Mouse (Mus musculus): ENCODE data around the gene Btn1a1. TPM values are rescaled to one million over a fixed set of nuclear protein-coding genes. Genes with fewer than 3 reads are reported as not detected.

Gene Btn1a1
- total RNA-seq (2014; rRNA removed; ENCODE audit: low replicate concordance): 0.27 TPM in 1 of 2 replicates, not detected in the other
- polyA plus RNA-seq (2015; fragmentation: Nextera tagmentation; extraction: Ambion mirVana): 0.14 and 0.18 TPM in 2 replicates

- no peak for TF ChIP-seq EP300 (IDR thresholded peaks at IDR 0.05; ENCODE audit: low read depth)
- TF ChIP-seq CTCF (IDR thresholded peaks at IDR 0.05; ENCODE audit: low read depth): no peak
- H3K4me2 ChIP-seq (ENCODE audit: low read depth, low read length): peak within 1 kb of the TSS; percentile 77
- no peaks in the 10 kb centered on the region for H3K27me3 ChIP-seq (ENCODE audit: control insufficient read depth, insufficient read depth, low read length)
- no peak within 1 kb of the TSS for H3K27ac ChIP-seq (ENCODE audit: low read depth)
- 0 out of 2 replicates have a peak within 1 kb of the TSS, but pooled peaks have one; percentile 0 for H3K9ac ChIP-seq (replicated peaks; ENCODE audit: low read depth, low read length)
- DNase-seq (ENCODE audit: low spot score) (no peak), ATAC-seq (ENCODE audit: insufficient read depth, low read depth) (no peak)
- H3K9me3 ChIP-seq (replicated peaks; ENCODE audit: control insufficient read depth, low read length): no peaks in the 10 kb centered on the region
- no peaks in the 10 kb centered on the region for H3K36me3 ChIP-seq (replicated peaks; ENCODE audit: control insufficient read depth, insufficient read depth, low read length)
- WGBS: 5% methylated on average over 7 of the region's 7 CpGs
- peaks cover 17% of the 10 kb centered on the region for H3K4me1 ChIP-seq (ENCODE audit: control insufficient read depth, insufficient read depth)
- peak within 1 kb of the TSS; percentile 59 for H3K4me3 ChIP-seq (ENCODE audit: low read depth, low read length)
Measured at GRCm38 (mm10) chr13:23465600-23466109, at the start of gene Btn1a1. Gene Btn1a1, minus strand, starts transcription at chr13:23465901.

GRCm38 (mm10) chr13:23515281-23515680 lies 49.6 kb upstream of the Btn1a1 start:
- H3K4me3 ChIP-seq (ENCODE audit: low read depth, low read length): no peak overlapping the region
- no peaks in the 10 kb centered on the region for H3K9me3 ChIP-seq (replicated peaks; ENCODE audit: control insufficient read depth, low read length)
- no peak overlapping the region for H3K9ac ChIP-seq (replicated peaks; ENCODE audit: low read depth, low read length)
- H3K27me3 ChIP-seq (ENCODE audit: control insufficient read depth, insufficient read depth, low read length): no peaks in the 10 kb centered on the region
- TF ChIP-seq CTCF (IDR thresholded peaks at IDR 0.05; ENCODE audit: low read depth) (no peak), EP300 (IDR thresholded peaks at IDR 0.05; ENCODE audit: low read depth) (no peak)
- H3K36me3 ChIP-seq (replicated peaks; ENCODE audit: control insufficient read depth, insufficient read depth, low read length): no peaks in the 10 kb centered on the region
- no peak for ATAC-seq (ENCODE audit: insufficient read depth, low read depth)
- H3K4me2 ChIP-seq (ENCODE audit: low read depth, low read length): no peak overlapping the region
- no peaks in the 10 kb centered on the region for H3K4me1 ChIP-seq (ENCODE audit: control insufficient read depth, insufficient read depth)
- no peak for DNase-seq (ENCODE audit: low spot score)
- 78% methylated on average over 5 of the region's 5 CpGs for WGBS
- no peak overlapping the region for H3K27ac ChIP-seq (ENCODE audit: low read depth)

- DNase-seq (ENCODE audit: low spot score) (no peak), ATAC-seq (ENCODE audit: insufficient read depth, low read depth) (no peak)
- H3K27ac ChIP-seq (ENCODE audit: low read depth): no peak overlapping the region
- no peaks in the 10 kb centered on the region for H3K4me1 ChIP-seq (ENCODE audit: control insufficient read depth, insufficient read depth)
- H3K9me3 ChIP-seq (replicated peaks; ENCODE audit: control insufficient read depth, low read length): no peaks in the 10 kb centered on the region
- no peak overlapping the region for H3K4me3 ChIP-seq (ENCODE audit: low read depth, low read length)
- WGBS: 84% methylated on average over 1 of the region's 1 CpGs
- H3K36me3 ChIP-seq (replicated peaks; ENCODE audit: control insufficient read depth, insufficient read depth, low read length): no peaks in the 10 kb centered on the region
- TF ChIP-seq CTCF (IDR thresholded peaks at IDR 0.05; ENCODE audit: low read depth): no peak
- no peak for TF ChIP-seq EP300 (IDR thresholded peaks at IDR 0.05; ENCODE audit: low read depth)
- H3K27me3 ChIP-seq (ENCODE audit: control insufficient read depth, insufficient read depth, low read length): no peaks in the 10 kb centered on the region
- H3K4me2 ChIP-seq (ENCODE audit: low read depth, low read length): no peak overlapping the region
- H3K9ac ChIP-seq (replicated peaks; ENCODE audit: low read depth, low read length): no peak overlapping the region
Measured at GRCm38 (mm10) chr13:23513517-23513916, 47.8 kb upstream of the Btn1a1 start.

GRCm38 (mm10) chr13:23510127-23510526 lies 44.4 kb upstream of the Btn1a1 start:
- Histone ChIP-seq H3K9ac (replicated peaks; ENCODE audit: low read depth, low read length) (no peak overlapping the region), H3K4me2 (ENCODE audit: low read depth, low read length) (no peak overlapping the region), H3K9me3 (replicated peaks; ENCODE audit: control insufficient read depth, low read length) (no peaks in the 10 kb centered on the region), H3K4me1 (ENCODE audit: control insufficient read depth, insufficient read depth) (0 out of 2 replicates have a peak, but pooled peaks cover 5% of the 10 kb centered on the region), H3K27ac (ENCODE audit: low read depth) (no peak overlapping the region), H3K4me3 (ENCODE audit: low read depth, low read length) (no peak overlapping the region), H3K27me3 (ENCODE audit: control insufficient read depth, insufficient read depth, low read length) (no peaks in the 10 kb centered on the region), H3K36me3 (replicated peaks; ENCODE audit: control insufficient read depth, insufficient read depth, low read length) (no peaks in the 10 kb centered on the region)
- no peak for DNase-seq (ENCODE audit: low spot score)
- ATAC-seq (ENCODE audit: insufficient read depth, low read depth): no peak
- 30% methylated on average over 1 of the region's 1 CpGs for WGBS
- TF ChIP-seq CTCF (IDR thresholded peaks at IDR 0.05; ENCODE audit: low read depth) (no peak), EP300 (IDR thresholded peaks at IDR 0.05; ENCODE audit: low read depth) (no peak)

GRCm38 (mm10) chr13:23506819-23507515 lies 41.3 kb upstream of the Btn1a1 start:
- H3K4me2 ChIP-seq (ENCODE audit: low read depth, low read length): no peak overlapping the region

More at GRCm38 (mm10) chr13:23506819-23507515, 41.3 kb upstream of the Btn1a1 start:
- no peaks in the 10 kb centered on the region for H3K36me3 ChIP-seq (replicated peaks; ENCODE audit: control insufficient read depth, insufficient read depth, low read length)
- H3K9me3 ChIP-seq (replicated peaks; ENCODE audit: control insufficient read depth, low read length): no peaks in the 10 kb centered on the region
- H3K4me3 ChIP-seq (ENCODE audit: low read depth, low read length): no peak overlapping the region
- 0 out of 2 replicates have a peak, but pooled peaks cover 13% of the 10 kb centered on the region for H3K4me1 ChIP-seq (ENCODE audit: control insufficient read depth, insufficient read depth)
- no peak overlapping the region for H3K9ac ChIP-seq (replicated peaks; ENCODE audit: low read depth, low read length)
- DNase-seq (ENCODE audit: low spot score): no peak
- TF ChIP-seq EP300 (IDR thresholded peaks at IDR 0.05; ENCODE audit: low read depth) (no peak), CTCF (IDR thresholded peaks at IDR 0.05; ENCODE audit: low read depth) (no peak)
- WGBS: 44% methylated on average over 14 of the region's 14 CpGs
- no peak overlapping the region for H3K27ac ChIP-seq (ENCODE audit: low read depth)
- no peaks in the 10 kb centered on the region for H3K27me3 ChIP-seq (ENCODE audit: control insufficient read depth, insufficient read depth, low read length)
- no peak for ATAC-seq (ENCODE audit: insufficient read depth, low read depth)
